Mouse (Mus musculus) kidney, adult 11 months (tissue): ENCODE results near the gene Uri1.

Experiments used
- DNase-seq: peaks from one replicate; pipeline ENCODE4 v3.0.0; 2022

The Uri1 gene

GRCm38 (mm10) chr7:37916762-37917439 is 106.5 kb downstream of the Uri1 start:
- no peak for DNase-seq

- no peak for DNase-seq
Observed at GRCm38 (mm10) chr7:37911802-37912122, 111.6 kb downstream of the Uri1 start.

DNA sequence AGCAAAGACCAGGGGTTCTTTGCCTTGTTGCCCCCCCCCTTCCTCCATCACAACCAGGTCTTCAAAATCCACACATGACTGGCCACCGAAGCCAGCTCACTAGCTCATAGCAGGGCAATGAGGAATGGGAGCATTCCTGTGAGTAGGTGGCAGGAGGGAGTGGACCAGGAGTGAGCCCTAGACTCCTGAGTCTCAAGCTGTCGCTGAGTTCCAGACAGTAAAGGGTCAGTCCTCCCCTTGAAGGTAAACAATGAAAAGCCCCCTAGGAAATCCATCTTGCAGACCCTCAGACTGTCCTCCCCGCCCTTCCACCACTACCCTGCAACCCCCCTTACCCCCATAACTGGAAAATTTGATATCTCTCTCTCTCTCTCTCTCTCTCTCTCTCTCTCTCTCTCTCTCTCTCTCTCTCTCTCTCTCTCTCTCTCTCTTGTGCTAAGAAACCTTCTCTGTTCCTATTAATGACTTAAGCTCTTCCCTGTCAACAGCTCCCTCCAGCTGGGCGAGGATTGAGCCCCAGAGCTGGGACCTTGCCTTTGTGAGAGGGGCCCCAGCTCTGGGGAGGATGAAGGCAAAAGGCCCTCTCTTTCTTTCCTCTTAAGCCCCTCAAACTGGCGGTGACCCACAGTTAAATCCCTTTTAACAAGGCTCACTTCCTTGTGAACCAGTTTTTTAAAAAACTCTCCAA is 112.1 kb downstream of the Uri1 start:
- no peak for DNase-seq

DNA sequence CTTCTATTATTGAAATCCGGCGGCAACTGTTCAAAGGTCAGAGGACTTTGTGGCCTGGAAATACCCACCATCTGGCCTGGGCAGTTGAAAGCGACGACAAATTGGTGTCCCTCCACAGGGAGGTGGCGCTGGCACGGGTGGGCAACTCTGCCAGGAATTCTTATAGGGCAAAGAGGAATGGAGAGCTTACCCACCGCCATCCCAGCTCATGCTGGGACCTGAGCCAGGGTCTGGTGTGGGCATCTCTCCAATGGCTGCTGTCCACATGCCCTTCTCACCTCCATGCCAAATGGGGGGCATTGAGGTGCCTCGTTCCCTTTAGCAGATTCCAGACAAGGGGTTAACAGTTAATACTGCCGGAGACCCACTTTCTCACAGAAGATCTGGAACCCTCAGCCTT is 113.2 kb downstream of the Uri1 start:
- DNase-seq = no peak
